Mouse (Mus musculus) spleen, embryonic (tissue): Measurements from ENCODE around the gene Aip.

Experiments used
- CTCF ChIA-PET: fragments of 350-600 bp; sonication (Branson Sonifier 250); formaldehyde crosslinking; loops from one replicate; lab custom pipeline; 2022; lab: Charles Lee

Aip gene

GRCm38 (mm10) chr19:4125741-4126696 is at the start of gene Aip:
TSS of gene Aip (minus strand) at chr19:4125858.
- CTCF ChIA-PET, result interaction anchor here (0.9 to 1.6 kb wide), 2 partner anchors 39 to 75 kb away, joined by 3 to 5 read pairs; partner anchors contain the start of gene Rad9a

DNA sequence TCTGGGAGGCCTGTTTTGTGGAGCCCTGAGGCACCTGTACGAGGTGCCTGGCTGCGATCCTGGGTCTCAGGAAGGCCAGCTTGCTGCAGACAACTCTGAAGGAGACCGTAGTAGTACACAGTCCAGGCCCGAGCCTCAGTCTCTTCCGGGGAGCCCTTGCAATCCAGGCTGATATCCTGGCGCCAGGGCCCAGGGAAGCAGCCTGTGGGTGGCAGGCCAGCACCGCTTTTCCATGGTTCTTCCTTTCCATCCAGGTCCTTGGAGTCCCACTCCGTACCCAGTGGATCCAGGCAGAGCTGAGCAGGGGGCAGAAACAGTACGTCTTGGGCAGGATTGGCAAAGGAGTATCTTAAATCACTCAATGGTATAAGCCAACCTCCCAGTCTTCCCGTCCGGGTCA is 47.3 kb upstream of the Aip start:
- CTCF ChIA-PET, result no interaction called here

GRCm38 (mm10) chr19:4171393-4172290 is 46.0 kb upstream of the Aip start:
- CTCF ChIA-PET, result no interaction called here

DNA sequence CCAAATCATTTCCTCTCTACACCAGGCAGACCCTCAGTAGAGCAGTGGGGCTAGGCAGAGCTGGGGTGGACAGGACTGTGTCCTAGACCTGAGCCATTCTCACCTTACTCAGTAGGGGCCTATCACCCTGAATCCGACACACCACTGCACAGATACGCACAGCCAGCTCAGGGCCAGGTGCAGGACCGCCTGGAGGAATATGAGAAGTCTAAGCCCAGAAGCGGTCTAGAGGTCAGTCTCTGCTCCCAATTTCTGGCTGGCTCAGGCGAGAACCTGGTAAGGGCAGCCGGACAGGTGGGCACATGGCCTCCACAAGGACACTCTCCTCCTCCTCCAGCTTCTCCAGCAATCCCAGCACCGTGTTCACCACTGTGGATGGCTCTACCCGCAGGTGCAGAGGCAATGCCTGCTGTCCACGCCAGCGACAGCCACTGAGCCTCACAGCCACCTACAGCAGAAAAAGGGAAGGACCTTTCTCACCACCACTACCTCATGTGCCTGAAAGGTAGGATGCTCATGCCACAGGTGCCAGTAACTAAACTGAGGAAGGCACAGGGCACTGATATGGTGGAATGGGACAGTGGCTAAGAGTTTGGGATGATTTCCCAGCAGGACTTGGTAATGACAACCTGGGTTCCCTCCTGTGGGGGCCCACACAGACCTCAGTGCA is 45.2 kb upstream of the Aip start:
- CTCF ChIA-PET, result no interaction called here

- CTCF ChIA-PET, result no interaction called here
Measured at GRCm38 (mm10) chr19:4169810-4170209, 44.2 kb upstream of the Aip start.

DNA sequence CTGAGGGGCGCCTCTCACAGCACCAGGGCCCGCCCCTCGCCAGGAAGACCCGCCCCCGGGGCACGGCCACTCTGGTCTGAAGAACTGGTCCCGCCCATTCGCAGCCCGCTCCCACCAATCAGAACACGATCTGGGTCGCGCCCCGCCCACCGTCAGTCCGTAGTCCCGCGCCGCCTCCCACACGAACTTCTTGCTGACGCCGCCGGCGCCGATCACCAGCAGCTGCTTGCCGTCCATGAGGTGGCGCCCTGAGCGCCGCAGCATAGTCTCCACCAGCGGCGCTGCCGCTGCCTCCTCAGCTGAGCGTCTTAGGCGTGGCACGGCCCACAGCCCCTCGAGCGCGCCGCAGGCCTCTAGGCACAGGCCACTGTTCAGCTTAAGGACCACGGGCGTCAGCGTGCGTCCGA is 43.7 kb upstream of the Aip start:
- CTCF ChIA-PET, result interaction anchor here (0.7 to 0.8 kb wide), 2 partner anchors 14 to 27 kb away, joined by 3 read pairs; no protein-coding TSS in a partner anchor

DNA sequence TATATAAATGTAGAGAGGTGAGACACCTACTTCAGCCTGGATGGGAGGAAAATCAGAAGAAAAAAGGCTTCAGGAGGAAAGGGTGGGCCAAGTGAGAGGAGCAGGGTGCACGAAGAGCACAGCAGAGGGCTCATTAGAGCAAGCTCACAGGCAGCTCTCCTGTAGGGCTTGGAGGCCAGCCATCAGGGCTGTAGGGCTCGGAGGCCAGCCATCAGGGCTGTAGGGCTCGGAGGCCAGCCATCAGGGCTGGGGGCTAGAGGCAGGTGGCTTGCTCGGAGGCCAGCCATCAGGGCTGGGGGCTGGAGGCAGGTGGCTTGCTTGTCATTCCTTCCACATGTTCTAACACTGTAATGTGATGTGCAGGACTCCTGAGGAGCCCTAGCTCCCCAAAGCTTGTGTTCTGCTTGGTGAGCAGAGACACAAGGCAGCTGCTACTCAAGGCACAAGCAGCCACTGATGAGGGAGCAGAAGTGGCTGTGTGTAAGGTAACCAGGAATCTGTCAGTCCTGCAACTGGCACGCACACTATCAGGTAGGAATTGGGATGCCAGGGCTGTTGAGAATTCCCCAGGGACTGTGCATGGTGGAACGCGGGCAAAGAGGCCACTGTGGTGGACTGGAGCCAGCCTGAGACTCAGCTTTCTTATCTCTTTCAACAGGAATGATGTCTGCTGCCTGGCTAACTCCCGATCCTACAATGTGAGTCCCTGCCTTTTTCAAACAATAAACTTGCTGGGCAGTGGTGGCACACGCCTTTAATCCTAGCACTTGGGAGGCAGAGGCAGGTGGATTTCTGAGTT is 41.2 kb upstream of the Aip start:
- CTCF ChIA-PET, result no interaction called here

DNA sequence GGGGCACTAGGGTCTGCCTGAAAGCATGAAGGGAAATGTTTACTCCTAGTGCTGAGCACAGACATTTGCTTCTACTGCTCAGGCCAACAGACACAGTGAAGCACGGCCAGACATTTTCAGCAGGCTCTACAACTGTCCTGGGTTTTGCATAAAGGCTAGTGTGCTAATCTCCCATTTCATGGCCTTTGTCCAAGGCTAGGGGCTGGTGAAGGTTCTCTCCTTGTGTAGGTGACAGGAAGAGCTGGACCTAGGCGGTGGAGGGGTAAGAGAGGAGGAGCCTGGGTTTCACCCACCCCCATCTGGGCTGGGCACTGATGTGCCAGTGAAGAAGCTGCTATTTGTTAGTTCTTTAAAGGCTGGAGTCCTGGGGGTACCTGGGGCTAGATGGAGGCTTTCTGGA is 39.1 kb upstream of the Aip start:
- CTCF ChIA-PET, result interaction anchor here (0.7 kb wide), 1 partner anchor 583 kb away, joined by 4 read pairs; no protein-coding TSS in a partner anchor

- CTCF ChIA-PET, result no interaction called here
Measured at GRCm38 (mm10) chr19:4164100-4164499, 38.4 kb upstream of the Aip start.

DNA sequence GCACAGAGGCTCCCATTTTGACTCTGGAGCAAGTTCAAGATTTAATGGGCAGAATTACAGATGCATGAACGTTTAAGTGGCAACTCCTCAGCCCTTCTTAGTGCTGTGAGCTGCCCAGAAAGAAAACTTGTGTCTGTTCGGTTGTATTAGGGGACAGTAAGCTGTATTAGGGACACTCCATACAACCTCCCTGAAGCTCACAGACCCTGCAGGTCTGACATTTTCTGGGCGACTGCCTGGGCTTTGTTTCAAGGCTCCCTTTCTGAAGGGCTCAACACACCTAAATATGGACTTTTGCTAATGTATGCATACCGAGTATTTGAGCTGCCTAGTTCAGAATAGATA is 37.9 kb upstream of the Aip start:
- CTCF ChIA-PET, result no interaction called here

GRCm38 (mm10) chr19:4162646-4163542 is 37.2 kb upstream of the Aip start, which contains the start of gene Rps6kb2:
TSS of gene Rps6kb2 (minus strand) at chr19:4163354.
- CTCF ChIA-PET, result interaction anchor here (0.6 kb wide), 1 partner anchor 59 kb away, joined by 3 read pairs; no protein-coding TSS in a partner anchor

DNA sequence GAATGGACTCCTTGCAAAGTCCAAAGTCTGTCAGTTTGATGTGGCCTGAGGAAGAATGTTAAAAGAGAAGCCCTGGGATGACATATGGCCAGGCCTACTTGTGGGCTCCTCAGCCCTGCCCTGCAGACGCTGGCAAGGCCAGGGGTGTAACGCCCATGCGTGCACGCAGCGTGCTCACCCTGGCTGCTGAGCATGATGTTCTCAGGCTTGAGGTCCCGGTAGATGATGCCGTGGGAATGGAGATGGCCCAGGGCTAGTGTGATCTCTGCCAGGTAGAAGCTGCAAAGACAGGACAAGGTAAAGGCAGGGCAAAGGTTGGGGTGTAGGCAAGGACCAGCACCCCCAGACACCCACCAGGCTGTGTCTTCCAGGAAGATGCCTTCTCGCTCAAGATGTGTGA is 33.4 kb upstream of the Aip start:
- CTCF ChIA-PET, result no interaction called here

GRCm38 (mm10) chr19:4156771-4157170 is 31.1 kb upstream of the Aip start:
- CTCF ChIA-PET, result interaction anchor here (1.0 kb wide), 1 partner anchor 17 kb away, joined by 3 read pairs; the partner anchor contains the start of gene Gpr152

- CTCF ChIA-PET, result interaction anchor here (0.6 to 1.0 kb wide), 2 partner anchors 16 to 58 kb away, joined by 3 read pairs; partner anchors contain the start of genes Clcf1 and Gpr152
Measured at GRCm38 (mm10) chr19:4156073-4156579, 30.5 kb upstream of the Aip start.

DNA sequence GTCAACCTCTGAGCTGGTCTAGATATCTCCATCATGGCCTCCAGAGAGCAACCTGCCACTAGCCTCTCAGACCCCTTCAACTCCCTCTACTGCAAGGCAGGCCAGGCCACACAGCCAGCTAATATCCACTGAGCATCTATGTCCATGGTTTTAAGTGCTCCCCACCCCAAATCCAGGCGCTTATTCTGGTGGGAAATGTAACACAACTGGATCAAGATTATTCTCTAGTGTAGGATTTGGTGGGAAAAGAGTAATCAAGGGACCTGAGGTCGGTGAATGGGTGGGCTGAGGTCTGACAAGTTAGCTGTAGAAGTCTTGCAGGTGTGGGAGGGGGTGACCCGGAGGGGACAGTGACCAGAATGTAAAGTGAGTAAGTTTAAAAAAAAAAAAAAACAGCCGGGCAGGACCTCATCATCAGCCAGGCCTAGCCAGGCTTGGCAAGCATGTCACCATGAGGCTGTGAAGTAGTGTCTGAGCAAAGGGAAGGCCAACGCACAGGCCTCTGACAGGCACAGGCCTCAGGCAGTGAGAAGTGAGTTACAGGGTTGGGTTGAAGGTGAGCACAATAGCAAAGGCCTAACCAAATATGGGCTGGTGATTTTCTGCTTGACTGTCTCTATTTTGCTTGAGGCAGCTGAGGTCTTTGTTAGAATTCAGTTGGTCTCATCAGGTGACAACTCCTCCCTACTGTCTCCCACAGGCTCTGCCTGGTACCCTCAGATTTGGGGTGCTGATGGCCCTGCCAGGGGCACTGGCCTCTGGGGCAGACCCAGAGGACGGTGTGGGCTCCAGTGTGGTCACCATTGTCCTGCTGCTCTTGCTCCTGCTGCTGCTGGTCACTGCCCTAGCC is 29.8 kb upstream of the Aip start:
- CTCF ChIA-PET, result interaction anchor here (0.6 to 0.7 kb wide), 4 partner anchors 21 to 535 kb away, joined by 3 read pairs; partner anchors contain the start of gene Clcf1

GRCm38 (mm10) chr19:4154437-4155222 is 29.0 kb upstream of the Aip start:
- CTCF ChIA-PET, result interaction anchor here (0.6 to 1.1 kb wide), 4 partner anchors 31 to 534 kb away, joined by 3 to 7 read pairs (median 4); partner anchors contain the start of gene Ppp1ca

DNA sequence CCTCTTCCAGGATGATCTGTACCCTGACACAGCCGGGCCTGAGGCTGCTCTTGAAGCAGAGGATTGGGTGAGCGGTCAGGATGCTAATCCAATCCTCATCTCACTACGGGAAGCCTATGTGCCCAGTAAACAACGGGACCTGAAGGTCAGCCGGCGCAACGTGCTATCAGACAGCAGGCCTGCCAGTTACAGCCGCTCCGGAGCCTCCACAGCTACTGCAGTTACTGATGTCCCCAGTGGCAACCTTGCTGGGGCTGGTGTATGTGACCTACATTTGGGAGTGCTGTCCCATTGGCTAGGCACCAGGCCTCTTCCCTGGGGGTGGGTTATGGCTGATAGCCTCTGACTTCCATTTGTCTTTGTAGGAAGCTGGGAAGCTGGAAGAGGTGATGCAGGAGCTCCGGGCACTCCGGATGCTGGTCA is 27.6 kb upstream of the Aip start, which contains the start of gene Ptprcap:
Ptprcap (plus strand) TSS at position 373 of the 423 bp plus-strand sequence.
- CTCF ChIA-PET, result interaction anchor here (1.1 kb wide), 1 partner anchor 39 kb away, joined by 5 read pairs; the partner anchor contains the start of gene Ppp1ca
